Mouse (Mus musculus): ENCODE measurements around the gene Mall.

DNA sequence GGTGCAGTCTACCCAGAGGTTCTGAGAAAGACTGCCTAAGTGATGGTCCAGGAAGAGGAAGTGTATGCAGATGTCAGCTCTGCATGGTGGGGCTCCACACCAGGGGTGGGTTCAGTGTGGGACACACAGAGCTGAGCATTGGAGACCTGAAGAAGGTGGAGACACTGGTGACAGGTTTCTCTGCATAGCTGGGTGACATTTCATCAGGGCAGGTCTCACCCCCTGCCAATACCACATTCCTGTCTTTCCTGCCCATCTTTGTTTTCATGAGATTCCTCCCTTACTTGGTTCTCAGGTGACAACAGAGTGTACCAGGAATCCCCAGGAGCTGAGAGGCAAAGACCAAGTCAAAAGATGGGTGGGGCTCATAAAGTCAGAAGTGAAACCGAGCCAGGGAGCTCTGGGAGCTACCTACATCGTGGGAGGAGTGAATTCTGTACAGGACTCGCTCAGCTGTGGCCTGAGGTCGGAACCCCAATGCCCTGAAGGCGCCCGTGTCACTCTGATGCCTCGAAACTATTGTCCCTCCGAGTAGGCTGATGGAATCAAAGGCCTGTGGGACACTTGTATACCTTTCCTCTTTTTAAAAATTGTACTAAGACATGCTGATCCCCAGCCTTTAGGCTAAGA lies 10.8 kb downstream of the Mall start:
- TF ChIP-seq POLR2A (IDR thresholded peaks at IDR 0.05; ENCODE audit: borderline replicate concordance, extremely low read depth, low read depth, low read length) (no peak), CTCF (IDR thresholded peaks at IDR 0.05; ENCODE audit: insufficient read depth, low read length) (no peak)
